Mouse (Mus musculus) spleen, adult 2 months (tissue): ENCODE data around the gene Nmral1. TPM values are rescaled to one million over a fixed set of nuclear protein-coding genes. Genes with fewer than 3 reads are reported as not detected.
"Not testable (repeated sequence)": the region's sequence is repeated elsewhere in the genome, so short reads cannot be mapped to it uniquely, and the experiment has no call there.

Source experiments
- DNase-seq, 2 experiments: peaks; one replicate each; pipeline versions ENCODE4 v3.0.0 to v3.0.0-alpha.2; 2012 to 2021; ENCODE audit warnings: low spot score in 2 of 2, low read depth in 1 of 2
- H3K27ac ChIP-seq: fragments of 200-500 bp; 2 replicates; pipeline ENCODE4 v1.5.1; 2012; ENCODE audit warnings: low read length, inconsistent platforms; ENCODE audit not compliant: insufficient read depth
- H3K27me3 ChIP-seq: fragments of 200-500 bp; 2 replicates; pipeline ENCODE4 v1.6.1; 2012; ENCODE audit warnings: mild to moderate bottlenecking, moderate library complexity, low read length, inconsistent platforms; ENCODE audit not compliant: control insufficient read depth, insufficient read depth
- H3K36me3 ChIP-seq: fragments of 200-500 bp; 2 replicates; pipeline ENCODE4 v1.6.1; 2012; ENCODE audit warnings: mild to moderate bottlenecking, low read length, inconsistent platforms; ENCODE audit not compliant: control insufficient read depth, insufficient read depth
- H3K4me1 ChIP-seq: fragments of 200-500 bp; 2 replicates; pipeline ENCODE4 v1.6.1; 2011; ENCODE audit warnings: inconsistent platforms; ENCODE audit not compliant: control insufficient read depth, insufficient read depth, insufficient read length
- H3K4me3 ChIP-seq: fragments of 200-500 bp; 2 replicates; pipeline ENCODE4 v1.5.1; 2011; ENCODE audit warnings: mild to moderate bottlenecking, inconsistent platforms; ENCODE audit not compliant: insufficient read depth, insufficient read length; ENCODE audit errors: extremely low read depth
- CTCF ChIP-seq: fragments of 200-500 bp; IDR thresholded peaks from 2 replicates; pipeline ENCODE4 v1.5.1; 2011; ENCODE audit warnings: mild to moderate bottlenecking, inconsistent platforms; ENCODE audit not compliant: insufficient read depth, insufficient read length, insufficient replicate concordance; ENCODE audit errors: extremely low read depth
- POLR2A ChIP-seq: fragments of 200-500 bp; IDR thresholded peaks from 2 replicates; pipeline ENCODE4 v1.6.1; 2011; ENCODE audit warnings: low read depth, low read length, inconsistent platforms
- WGBS: fragments of 180-500 bp; shearing (Covaris S2); methylation state at CpG from one replicate; pipeline ENCODE4 v1.1.7; 2018; 5-methylcytosine and 5-hydroxymethylcytosine counted together
- polyA plus RNA-seq: library from polyadenylated mRNA; depleted of rRNA; stranded (reverse); fragments of >200 nt; gene quantifications from 2 replicates; pipeline ENCODE4 v1.2.3, GENCODE M21; 2012

The Nmral1 gene
- polyA plus RNA-seq, 1 experiment = 8.7 TPM

DNA sequence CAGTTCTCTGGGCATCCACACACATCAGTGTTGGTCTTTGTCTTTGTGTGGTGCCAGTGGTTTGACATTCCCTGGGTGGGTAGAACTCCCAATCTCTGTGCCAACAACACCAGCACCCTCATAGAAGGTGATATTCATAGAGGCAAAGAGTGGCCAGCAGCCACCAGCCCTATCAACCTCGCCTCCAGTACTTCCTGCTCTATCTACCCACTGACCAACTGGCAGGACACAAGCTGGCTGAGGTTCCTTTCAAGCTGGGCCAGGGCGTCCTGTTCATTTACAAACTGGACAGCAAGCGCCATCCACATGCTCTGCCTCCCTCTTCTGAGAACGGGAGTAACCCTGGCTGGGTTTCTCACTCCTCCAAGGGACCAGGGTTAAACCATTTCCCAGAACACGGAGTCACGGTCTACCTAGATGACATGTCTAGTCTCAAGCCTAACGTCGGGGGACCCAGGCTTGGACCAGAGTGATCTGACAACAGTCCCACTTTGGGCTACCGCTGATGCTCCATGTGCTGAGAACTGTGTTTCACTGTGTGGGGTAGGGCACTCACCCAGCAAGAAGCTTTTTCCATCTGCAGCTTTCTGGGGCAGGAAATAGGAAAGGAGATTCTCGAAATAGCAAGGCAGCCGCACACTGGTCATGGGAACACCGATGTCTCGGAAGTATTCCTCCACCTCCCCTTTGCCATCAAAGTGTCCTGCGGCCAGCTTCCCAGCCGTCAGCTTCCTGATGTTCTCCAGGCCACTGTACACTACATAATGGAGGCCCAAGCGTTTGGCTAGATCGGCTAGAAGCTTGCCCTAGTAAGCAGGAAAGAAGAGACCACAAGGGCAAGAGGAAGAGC is 5.1 kb downstream of the Nmral1 start:
- WGBS = 92% methylated on average over 17 of the region's 17 CpGs
- DNase-seq = no peak
- Histone ChIP-seq H3K36me3 (peaks cover 3% of the 10 kb centered on the region), H3K27me3 (no peaks in the 10 kb centered on the region), H3K4me3 (no peak overlapping the region), H3K27ac (no peak overlapping the region), H3K4me1 (no peaks in the 10 kb centered on the region)
- no peak for TF ChIP-seq CTCF
- TF ChIP-seq POLR2A = no peak

DNA sequence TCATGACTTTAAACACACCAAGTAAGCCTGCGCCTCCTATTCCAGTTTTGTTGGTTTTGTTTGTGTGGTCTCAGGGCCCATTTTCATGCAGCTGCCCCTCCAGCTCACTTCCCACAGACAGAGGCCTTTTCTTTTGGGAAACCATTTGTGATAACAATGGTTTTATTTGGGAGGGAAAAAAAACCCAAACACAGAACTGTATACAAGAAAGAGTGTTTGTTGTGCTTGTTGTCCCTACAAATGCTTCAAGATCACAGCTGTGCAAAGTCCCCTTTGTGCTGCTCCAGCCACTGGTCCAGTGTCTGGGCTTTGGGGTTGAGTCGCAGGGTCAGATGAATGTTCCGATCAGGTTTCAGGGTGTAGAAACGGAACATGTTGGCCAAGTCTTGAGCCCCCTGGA is 8.0 kb downstream of the Nmral1 start:
- no peak overlapping the region for H3K27ac ChIP-seq
- H3K4me1 ChIP-seq = no peaks in the 10 kb centered on the region
- H3K36me3 ChIP-seq = peaks cover 20% of the 10 kb centered on the region
- H3K4me3 ChIP-seq = no peak overlapping the region
- H3K27me3 ChIP-seq = no peaks in the 10 kb centered on the region
- 98% methylated on average over 4 of the region's 4 CpGs for WGBS
- TF ChIP-seq POLR2A (no peak), CTCF (no peak)
- no peak for DNase-seq

DNA sequence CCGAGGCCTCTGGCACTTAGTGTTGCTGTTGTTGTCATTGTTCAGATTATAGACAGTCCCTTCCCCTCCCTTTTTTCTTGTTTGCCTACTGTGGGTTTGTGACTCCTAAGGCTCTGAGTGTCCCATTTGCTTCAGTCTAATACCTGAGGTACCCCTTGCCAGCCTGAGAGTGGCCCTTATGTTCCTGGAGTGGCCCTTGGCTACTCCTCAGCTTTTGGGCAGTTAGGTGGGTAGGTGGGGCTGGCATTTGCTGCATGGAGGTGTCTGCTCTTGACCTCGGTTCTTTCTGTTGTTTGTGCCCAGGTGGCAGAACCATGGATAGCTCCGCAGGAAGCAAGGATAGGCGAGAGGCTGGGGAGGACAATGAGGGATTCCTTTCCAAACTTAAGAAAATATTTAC is 13.6 kb downstream of the Nmral1 start:
- Histone ChIP-seq H3K36me3 (peaks cover 50% of the 10 kb centered on the region), H3K27me3 (no peaks in the 10 kb centered on the region), H3K4me1 (no peaks in the 10 kb centered on the region), H3K4me3 (no peak overlapping the region), H3K27ac (no peak overlapping the region)
- DNase-seq = no peak
- WGBS = 86% methylated on average over 4 of the region's 4 CpGs
- TF ChIP-seq CTCF (no peak), POLR2A (no peak)

DNA sequence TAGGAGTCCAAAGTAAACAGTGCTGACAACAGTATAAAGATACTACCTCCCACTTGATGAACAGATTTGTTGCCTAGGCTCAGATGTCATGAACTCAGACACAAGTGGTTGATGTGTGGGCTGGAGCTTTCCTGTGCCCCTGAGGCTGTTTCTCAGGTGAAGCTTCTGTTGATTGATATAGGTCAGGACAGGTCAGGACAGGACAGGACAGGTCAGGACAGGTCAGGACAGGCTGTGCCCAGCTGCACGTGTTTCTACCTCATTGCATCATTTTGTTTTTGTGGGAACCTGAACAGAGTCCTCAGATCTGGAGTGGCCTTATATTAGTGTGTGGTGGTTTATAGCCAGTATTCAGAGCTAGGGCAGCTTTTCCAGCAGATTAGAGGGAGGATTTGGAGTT is 16.5 kb downstream of the Nmral1 start:
- peaks cover 58% of the 10 kb centered on the region for H3K36me3 ChIP-seq
- H3K4me3 ChIP-seq = no peak overlapping the region
- WGBS = 82% methylated on average over 1 of the region's 1 CpGs
- no peak overlapping the region for H3K27ac ChIP-seq
- no peak for DNase-seq
- no peaks in the 10 kb centered on the region for H3K4me1 ChIP-seq
- TF ChIP-seq CTCF (no peak), POLR2A (no peak)
- no peaks in the 10 kb centered on the region for H3K27me3 ChIP-seq

DNA sequence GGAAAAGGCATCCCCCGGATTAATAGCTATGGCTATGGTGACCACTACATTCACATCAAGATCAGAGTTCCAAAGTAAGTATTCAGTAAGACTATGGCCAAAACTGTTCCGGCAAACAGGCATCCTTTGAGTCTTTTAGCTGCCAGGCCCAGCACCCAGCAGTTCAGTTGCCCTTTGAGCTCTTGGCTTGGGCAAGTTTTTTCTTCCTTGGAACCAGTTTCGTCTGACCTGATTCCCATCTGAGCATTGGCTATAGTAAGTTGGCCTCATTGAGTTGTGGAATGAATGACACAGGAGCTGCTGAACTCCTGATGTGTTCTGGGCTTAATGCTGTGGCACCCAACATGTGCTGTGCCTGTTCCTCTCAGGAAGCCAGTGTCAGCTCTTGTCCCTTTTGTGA is 17.9 kb downstream of the Nmral1 start:
- Histone ChIP-seq H3K4me3 (no peak overlapping the region), H3K27ac (no peak overlapping the region), H3K36me3 (peaks cover 53% of the 10 kb centered on the region), H3K4me1 (no peaks in the 10 kb centered on the region), H3K27me3 (no peaks in the 10 kb centered on the region)
- 95% methylated on average over 3 of the region's 3 CpGs for WGBS
- DNase-seq = no peak
- TF ChIP-seq POLR2A = no peak
- no peak for TF ChIP-seq CTCF

DNA sequence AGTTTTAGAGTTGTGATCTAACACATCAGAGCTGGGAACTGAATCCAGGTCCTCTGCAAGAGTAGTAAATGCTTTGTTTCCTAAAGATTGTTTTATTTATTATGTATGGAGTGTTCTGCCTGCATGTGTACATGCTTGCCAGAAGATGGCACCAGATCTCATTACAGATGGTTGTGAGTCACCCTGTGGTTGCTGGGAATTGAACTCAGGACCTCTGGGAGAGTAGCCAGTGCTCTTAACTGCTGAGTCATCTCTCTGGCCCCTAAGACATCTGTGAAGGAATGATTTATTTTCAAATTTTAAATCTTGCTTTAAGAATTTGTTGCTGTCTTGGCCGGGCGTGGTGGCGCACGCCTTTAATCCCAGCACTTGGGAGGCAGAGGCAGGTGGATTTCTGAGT is 29.8 kb downstream of the Nmral1 start:
- H3K27me3 ChIP-seq, H3K4me3 ChIP-seq, H3K4me1 ChIP-seq, H3K27ac ChIP-seq, DNase-seq: not testable (repeated sequence)
- WGBS = 97% methylated on average over 4 of the region's 4 CpGs
- peaks cover 16% of the 10 kb centered on the region for H3K36me3 ChIP-seq

DNA sequence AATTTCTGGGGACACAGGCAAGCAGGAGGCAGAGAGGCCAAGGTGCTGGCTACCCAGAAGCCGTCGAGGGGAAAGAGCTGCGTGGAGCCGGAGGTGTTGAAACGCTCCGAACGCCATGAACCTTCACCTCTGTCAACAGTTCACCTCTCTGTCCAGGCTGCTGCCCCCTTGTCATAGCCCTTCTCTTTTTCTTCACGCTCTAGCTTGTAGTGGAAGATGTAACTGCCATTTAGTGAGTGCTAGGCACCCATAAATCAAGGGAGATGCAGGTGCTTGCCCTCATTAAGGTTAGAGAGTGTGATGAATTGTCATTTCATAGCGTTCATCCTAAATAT is 34.7 kb downstream of the Nmral1 start:
- Histone ChIP-seq H3K36me3 (peaks cover 3% of the 10 kb centered on the region), H3K4me3 (peak overlapping the region; percentile 87), H3K27ac (peak overlapping the region; percentile 48; the same call in 1 of the 2 replicates), H3K27me3 (no peaks in the 10 kb centered on the region), H3K4me1 (peaks cover 2% of the 10 kb centered on the region; the same call in 1 of the 2 replicates)
- TF ChIP-seq POLR2A = no peak
- TF ChIP-seq CTCF = no peak
- DNase-seq = no peak
- WGBS = under 1% methylated on average over 9 of the region's 9 CpGs
